Mouse (Mus musculus) adrenal gland, adult (tissue): ENCODE results near the gene 4930455H04Rik.

Experiments
- DNase-seq, 2 experiments: peaks; one replicate each; pipeline ENCODE4 v3.0.0; 2022 to 2023; ENCODE audit warnings: low spot score in 1 of 2; ENCODE audit not compliant: inconsistent age in 2 of 2

Gene 4930455H04Rik

DNA sequence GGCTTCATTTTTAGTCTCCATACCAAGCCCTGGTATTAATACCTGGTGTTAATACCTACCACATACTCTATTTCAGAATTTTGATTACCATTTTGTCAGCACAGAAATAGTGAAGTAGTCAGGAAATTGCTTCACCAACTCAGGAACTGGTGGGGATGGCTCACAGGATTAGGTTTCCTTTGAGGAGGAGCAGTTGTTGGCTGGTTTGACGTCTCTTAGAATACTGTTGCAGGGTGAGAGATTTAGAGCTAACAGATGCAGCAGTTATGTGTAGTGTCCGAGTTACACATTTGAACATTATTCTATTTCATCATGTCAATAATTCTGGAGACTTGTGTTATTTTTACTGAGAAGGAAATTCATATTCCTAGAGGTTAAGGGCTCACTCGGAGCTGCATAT lies 57.4 kb downstream of the 4930455H04Rik start:
- no peak for DNase-seq
